Mouse (Mus musculus) thymus, postnatal 36 days (tissue): ENCODE results near the gene Oser1.
"Not testable (repeated sequence)": the region's sequence is repeated elsewhere in the genome, so short reads cannot be mapped to it uniquely, and the experiment has no call there.

ENCODE experiments used
- DNase-seq, 2 experiments: peaks; one replicate each; pipeline ENCODE4 v3.0.0; 2022; ENCODE audit warnings: mixed read lengths in 2 of 2

Gene Oser1

DNA sequence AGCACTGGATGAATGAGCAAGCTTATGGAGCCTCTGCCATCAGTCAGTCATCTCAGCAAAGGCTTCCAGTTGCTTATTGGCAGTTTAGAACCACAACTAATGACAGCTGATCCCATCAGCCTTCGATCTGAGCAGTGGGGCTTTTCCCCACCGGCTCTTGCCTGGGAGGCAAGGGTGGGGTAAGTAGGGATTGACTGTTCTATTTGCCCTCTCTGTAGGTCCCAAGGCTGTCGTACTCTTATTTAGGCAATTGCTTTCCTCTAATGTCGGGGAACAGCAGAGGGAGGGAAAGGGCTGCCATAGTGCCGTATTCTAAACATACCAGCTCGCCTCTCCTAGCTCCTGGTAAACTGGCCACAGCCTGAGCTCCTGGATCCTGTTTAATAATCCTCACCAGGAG, at the start of gene Oser1:
Oser1 (minus strand) TSS at position 101 of the 400 bp plus-strand sequence.
- no peak for DNase-seq

DNA sequence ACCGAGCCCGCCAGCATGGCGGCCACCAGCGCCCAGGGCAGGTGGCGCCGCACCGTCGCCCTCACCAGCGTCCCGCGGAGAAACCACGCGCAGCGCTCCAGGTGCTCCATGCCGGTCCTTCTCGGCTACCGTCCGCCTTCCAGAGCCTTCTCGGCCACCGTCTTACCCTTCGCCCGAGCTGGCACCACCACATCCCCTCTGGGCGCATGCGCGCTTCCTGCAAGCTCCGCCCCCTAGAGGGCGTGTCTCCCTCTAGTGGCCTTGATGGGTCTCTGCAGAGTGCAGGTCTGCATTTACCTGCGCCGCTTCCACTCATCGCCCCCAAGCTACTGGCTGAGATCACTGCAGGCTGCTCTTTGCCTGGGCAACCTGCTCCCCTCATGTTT, 48.0 kb upstream of the Oser1 start, which contains the start of gene Fitm2:
Fitm2 (minus strand) TSS at position 164 of the 386 bp plus-strand sequence.
- peak; percentile 95 to 96 for DNase-seq

DNA sequence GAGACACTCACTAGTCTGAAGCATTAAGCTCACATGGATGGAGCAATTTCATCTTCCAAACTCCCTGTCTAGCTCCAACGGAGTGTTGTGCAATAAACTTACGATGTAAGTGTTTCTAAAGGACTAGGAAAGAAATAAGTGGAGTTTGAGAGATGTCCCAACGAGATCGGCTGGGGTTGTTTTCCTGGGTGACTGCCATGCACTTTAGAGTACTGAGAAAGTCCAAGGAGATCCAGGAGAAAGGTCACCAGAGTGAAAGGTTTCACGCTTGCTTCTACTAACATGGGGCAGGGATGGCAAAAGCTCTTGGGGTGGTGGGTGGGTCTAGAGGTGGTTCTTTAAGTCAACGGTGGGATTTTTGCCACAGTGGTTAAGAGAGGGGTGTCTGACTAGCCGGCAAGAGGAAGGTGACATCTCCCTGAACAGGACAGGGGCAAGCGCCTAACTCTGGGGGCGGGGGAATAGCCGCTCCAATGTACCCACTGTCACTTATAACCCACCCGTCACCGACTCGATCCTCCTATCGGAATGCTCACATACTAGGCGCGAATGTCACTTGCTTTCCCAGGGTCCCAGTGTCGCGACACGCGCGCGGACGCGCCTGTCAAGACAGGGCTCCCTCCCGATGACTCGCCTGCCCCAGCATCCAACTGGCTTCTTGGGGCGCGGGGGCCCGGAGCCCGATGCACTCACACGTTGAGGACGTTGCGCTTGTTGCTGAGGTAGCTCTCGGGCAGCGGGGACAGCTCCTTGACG, 47.4 kb upstream of the Oser1 start:
- DNase-seq, result no peak

DNA sequence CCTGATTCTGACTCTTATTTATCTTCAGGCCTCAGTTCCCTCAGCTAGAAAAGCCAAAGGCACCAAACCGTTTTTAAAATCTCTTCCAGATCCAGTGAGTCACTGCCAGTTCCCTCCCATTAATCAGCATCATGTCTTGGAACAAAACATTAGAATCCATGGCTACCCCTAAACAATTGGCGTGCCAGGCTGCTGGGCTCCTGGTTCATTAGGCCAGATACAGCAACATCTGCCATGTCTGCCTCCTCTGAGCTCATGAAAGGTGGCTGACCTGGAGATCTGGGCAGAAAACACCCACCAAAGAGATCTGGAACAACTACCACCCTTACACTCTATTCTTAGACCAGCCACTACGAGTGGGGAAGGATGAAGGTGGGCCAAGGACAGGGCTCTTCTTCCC, 46.6 kb upstream of the Oser1 start:
- no peak for DNase-seq

DNA sequence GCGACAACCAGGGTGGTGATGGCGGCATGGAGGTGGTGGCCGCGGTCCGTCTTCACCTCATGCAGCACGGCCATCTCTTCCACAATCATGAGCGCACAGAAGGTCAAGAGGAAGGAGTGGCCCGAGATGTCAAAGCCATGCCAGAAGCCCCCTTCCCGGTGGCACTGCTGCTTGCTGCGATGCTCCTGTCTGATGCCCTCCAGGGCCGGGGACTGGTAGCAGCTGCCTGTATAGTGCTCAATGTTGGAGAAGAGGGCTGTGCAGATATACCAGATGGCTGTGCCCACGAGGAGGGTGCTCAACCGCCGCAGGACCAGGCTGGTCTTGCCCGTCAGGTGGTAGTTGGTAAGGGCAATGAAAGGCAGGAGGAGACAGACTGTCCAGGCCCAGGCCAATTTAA, 45.2 kb upstream of the Oser1 start:
- no peak for DNase-seq

DNA sequence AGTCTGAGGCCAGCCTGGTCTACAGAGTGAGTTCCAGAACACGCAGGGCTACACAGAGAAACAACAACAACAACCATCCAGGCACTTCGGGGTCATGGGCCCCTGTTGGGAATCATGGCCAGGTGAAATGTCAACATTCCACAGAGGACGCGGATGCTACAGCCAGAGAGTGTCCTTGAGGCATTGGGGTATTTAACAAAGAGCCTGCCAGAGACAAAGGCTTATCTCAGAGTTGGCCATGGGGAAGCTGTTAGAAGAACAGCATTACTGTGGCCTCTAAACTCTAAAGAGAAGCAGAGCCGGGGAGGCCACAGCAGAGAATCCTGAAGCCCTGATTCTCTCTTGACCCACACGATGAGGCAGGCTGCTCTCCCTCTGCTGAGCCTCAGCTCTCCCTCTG, 44.4 kb upstream of the Oser1 start:
- no peak for DNase-seq

DNA sequence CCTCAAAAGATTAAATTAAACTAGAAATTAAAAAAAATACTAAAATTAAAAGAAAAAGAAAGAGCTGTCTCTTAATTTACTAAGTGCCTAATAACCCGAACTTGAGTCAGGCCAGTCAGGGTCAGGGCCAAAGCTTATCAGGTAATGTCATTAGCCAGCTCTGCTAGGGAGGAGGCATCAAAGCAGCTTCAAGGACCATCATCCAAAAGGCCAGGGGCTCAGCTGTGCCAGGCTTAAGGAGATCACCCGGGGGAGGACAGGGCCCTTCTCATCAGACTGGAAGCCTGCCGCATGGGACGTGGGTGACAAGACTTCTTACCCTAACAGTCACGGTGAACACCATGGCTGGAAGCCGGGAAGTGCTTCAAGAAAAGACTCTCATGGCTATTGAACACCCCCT, 43.1 kb upstream of the Oser1 start:
- DNase-seq, result no peak

DNA sequence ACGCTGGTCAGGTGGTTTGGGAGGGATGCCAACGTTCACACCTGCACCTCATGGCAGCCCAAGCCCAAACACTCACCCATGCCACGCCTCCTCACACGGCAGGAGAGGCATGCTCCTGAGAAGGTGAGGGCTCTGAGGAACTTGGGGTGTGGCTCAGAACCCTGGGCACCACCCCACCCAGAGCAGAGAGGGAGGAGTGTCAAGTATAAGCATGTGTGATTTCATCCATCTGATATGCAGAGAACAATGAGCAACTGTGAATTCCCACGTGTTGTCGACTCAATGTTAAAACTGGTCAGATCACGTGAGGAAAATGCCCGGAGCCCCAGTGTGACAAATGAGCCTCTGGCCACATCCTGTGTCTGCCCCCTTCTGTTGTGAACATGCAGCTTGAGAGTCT, 42.3 kb upstream of the Oser1 start:
- DNase-seq, result no peak

DNA sequence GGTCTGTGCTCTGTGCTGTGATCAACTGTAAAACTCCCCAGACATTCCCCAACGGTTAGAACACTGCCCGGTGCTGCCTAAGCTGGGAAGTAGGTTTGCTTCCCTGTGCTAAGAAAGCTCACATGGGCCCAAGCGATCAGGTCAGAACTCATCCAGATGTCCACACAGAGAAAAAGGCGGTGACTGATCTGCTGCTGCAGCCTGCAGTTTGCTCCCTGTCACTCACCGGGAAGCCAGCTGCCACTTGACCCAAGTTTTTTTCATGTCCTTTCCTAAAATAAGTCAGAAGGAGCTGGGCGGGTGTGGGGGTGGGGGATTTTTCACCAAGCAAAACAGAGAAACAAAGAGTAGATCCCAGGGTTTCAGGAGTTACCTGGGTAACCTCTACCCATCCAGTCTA, 40.1 kb upstream of the Oser1 start:
- DNase-seq, result no peak

DNA sequence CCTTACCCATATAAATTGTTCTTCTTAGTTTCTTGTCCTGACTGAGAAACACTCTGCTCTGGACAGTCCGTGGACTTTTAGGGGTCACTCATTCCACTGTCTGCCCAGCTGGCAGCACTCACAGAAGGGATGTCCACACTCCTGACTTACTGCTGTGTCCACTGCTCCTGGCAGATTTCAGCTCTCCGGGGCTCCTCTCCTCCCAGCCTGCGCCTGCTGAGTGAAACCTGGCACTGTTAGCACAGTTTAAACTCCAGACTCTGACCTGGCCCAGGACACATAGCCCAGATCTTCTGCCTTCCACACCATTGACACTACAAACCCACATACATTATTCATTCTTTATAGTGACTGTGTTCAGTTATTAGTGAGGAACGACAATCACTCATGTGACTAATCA, 39.5 kb upstream of the Oser1 start:
- no peak for DNase-seq

DNA sequence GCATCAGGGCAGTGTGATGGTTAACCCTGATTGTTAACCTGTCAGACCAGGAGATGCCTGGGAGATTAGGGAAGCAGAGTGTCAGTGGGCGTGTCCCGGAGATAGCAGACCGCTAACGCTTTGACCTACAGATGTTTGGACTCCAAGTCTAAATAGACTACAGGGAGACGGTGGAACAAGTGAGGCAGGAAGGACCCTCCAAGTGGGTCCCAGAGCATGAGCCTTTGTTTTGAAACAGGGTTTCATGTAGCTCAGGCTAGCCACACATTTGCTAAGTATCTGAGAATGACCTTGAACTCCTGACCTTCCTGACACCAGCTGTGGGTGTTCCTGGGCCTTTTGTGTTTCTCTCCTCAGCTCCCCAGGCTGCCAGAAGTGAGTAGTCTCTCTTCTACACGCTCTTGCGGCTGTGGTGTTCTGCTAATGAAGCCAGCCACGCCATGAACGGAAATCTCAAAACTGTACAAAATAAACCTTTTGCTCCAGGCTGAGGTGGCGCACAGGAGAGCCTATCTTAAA, 38.8 kb upstream of the Oser1 start:
- DNase-seq, result no peak

DNA sequence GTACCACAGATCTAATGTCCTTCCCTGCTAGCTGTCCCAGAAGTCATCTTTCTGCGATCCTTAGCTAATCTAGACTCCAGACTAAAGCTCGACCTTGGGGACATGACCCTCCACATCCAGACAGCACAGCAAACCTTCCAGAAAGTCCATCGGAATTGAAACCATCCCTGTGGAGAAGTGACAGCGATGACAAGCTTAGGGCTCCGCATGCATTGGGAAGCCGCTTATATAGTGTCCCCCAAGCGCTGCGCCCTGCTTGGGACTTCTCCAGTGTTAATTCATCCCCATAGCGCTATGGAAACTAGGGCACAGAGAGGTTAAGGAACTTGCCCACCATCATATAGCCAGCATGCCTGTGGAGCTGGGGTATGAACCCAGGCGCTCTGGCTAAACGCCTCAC, 38.3 kb upstream of the Oser1 start:
- DNase-seq, result no peak

DNA sequence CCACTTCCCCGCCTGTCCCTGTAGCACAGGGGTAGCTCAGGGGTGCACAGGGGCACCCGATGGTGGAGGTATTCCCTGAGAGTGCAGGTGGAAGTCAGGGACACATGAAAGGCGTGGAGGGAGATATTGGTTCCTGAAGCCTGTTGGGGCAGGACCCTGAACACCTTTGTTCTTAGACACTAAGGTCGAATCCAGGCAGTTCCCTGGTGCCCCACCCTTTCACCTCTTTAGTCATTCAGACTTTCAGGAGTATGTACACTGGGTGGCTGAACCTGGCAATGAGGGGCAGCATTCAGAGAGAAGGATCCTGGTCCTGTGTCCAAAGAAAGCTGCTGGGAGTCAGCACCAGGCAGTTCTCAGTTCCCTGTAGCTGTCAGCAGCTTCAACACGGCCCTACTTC, 37.9 kb upstream of the Oser1 start:
- no peak for DNase-seq

DNA sequence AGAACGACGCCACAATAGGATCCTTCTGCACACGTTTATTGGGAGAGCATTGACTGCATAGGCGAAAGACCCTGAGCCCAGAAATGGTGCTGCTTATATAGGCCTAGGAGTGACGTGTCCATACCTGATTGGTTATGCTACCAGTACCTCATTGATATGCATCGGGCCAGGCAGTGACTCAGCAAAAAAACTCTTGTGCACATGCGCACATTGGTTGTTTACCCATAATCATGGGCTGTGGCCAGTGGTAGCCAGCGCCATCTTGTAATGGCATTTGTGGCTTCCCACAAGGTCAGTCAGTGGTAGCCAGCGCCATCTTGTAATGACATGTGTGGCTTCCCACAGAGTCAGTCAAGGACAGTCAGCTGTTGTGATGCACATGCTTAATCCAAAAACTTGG, 36.8 kb upstream of the Oser1 start:
- not testable (repeated sequence) for DNase-seq

DNA sequence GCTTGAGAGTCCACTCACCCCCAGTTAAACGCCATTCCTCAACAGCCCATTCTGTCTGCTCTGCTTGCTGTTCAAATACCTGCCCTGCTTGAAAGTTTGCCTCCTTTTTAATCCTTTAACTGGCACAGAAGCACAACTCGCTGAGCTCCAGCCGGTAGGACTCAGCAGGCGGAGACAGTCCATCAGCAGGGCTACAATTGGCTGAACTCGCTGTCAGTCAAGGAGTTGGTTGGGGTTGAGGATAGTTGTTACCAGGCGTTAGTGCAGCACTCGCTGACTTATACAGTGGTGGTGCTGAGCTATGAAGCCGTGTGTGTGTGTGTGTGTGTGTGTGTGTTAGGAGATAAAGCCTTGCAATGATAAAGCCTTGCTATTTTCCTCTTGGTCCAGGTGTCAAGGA, 36.1 kb upstream of the Oser1 start:
- DNase-seq, result no peak

DNA sequence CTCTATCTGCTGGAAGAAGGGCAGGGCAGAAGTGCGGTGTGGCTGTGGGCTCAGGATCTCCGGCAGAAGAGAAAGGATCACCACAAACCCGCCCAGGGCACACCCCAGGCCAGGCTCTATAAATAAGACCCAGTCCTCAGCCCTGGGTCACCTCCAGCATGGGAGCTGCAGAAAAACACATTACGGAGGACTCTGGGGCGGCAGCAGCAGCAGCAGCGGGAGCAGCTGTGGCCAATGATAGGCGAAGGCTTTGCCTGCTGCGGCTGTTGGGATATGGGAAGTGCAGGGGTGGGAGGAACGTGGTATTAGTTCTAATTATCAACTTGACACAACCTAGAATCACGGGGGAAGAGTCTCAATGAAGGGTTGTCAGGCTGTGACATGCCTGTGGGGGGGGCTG, 34.9 kb upstream of the Oser1 start:
- no peak for DNase-seq

DNA sequence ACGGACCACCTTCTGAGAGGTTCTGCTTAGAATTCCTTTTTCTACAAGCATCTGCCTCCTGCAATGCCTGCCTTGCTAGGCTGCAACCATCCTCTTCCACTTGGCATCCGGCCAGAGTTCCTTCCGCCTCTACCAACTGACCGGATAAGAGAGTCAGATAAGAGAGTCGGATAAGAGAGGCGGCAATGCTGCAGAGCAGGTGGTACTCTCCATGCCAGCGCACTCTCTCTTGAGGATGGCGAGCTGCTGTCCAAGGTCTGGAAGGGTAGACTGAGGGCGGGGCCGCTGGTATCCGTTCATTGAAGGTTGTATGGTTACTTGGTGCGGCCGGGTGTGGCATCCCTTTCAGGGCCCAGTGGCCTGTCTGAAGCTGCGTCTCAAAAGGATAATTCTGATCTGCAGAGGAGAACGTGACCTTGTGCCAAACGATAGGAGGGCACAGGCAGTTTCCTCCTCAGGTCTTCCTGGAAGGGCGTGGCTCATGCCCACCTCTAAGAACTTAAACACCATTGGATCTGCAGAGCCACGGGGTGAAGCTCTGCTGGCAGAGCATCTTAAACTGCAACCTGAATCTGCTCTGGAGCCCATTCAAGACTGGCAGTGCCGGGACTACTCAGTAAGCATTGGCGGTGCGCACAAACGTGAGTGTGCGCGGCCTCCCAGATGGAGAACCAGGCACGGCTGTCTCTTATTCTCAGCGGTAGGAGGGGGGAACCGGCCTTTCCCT, 34.2 kb upstream of the Oser1 start:
- no peak for DNase-seq

DNA sequence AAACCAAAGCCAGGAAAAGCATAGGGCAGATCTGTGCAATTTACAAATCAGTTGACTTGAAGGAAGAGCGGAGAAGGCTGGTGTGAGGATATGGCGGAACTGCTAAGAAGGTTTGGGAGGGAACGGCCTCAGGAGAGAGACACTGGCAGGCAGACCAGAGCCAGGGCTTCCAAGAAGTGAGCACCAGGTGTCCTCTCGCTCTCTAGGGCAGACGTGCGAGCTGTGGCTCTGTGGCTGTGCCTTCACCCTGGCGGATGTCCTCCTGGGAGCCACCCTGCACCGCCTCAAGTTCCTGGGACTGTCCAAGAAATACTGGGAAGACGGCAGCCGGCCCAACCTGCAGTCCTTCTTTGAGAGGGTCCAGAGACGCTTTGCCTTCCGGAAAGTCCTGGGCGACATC, 28.9 kb upstream of the Oser1 start:
- no peak for DNase-seq

DNA sequence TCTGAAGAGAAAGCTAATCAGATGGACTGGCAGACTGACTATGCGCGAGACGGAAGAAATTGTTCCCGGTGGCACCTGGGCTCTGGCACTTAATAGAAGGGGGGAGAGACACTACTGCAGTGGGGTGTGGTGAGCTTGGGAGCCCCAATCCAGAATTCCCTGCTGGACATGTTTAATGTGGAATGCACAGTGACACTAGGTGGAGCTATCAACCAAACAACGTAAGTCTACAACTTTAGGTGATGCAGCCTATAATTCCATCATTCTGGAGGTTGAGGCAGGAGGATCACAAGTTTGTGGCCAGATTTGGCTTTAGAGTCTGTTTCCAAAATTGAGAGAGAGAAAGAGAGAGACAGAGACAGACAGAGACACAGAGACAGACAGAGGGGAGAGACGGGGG, 28.2 kb upstream of the Oser1 start:
- no peak for DNase-seq

DNA sequence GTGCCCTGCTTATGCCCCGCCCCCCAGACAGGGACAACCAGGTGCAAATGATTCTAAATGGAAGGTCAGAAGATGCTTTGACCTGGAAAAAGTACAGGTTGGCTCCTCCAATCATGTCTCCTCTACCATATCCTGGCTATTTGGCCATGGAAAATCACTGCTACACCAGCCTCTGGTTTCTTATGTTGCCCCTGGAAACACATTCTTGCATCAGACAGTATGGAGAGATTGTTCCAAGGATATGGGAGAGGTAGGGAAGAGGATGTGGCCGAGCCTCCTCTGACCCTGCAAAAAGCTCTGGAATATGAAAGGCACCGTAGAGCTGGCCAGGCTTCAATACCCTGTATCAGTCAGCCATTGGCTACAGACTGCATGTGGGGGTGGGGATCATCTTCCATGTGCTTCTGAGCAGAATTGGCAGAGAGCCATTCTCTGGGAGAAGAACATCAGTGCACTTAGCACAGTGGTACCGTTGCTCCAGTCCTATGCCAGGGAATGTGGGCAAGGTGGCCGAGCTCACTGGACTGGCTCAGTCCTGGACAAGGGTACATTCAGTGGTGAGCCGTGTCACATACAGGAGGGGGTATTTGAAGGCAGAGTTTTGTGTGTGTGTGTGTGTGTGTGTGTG, 26.3 kb upstream of the Oser1 start:
- no peak for DNase-seq

DNA sequence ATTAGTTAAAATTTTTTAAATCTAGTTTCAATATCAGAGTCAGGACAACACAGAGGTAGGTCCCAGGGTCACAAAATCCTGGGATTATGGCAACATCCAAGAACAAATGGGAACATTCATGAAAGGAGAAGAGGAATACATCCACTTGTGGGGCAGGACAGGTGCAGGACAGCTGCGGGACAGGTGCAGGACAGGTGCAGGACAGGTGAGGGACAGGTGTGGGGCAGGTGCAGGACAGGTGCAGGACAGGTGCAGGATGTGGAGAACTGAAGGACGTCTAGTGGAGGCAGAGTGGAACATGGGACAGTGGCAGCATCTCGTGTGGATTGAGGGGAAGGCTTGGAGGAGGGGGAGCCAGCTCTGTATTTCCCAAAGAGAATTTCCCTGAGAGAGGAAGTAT, 24.8 kb upstream of the Oser1 start:
- no peak for DNase-seq

DNA sequence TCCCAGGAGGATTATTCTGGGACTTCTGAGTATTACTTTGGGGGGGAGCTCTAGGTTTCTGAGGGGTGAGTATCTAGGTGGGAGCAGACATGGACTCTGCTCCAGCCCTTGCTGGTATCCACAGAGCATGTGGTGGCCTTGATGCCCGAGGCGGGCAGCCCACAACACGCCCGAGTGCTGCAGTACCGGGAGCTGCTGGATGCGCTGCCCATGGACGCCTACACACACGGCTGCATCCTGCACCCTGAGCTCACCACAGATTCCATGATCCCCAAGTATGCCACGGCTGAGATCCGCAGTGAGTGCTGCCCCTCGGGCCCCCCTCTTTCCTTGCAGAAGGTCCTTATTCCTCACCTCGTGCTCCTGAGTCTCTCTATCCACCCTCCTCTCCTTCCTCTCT, 22.9 kb upstream of the Oser1 start:
- DNase-seq, result no peak

DNA sequence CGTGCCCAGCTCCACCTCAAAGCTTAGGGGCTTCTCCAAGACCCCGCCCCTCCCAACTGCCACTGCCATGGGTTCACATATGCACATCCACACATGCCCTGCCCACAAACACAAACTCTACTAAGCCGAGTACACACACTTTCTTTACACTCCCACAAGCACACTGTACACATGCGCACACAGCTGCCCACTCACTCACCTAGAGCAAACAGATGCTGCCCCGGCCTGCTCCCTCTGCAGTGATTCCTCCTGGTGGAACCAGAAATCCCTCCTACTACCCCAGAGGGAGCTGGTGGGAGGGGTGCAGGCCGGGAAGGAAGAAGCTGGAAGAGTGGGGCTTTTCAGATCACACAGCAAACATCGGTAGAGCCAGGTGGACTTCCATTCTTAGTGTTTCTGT, 19.5 kb upstream of the Oser1 start:
- no peak for DNase-seq

DNA sequence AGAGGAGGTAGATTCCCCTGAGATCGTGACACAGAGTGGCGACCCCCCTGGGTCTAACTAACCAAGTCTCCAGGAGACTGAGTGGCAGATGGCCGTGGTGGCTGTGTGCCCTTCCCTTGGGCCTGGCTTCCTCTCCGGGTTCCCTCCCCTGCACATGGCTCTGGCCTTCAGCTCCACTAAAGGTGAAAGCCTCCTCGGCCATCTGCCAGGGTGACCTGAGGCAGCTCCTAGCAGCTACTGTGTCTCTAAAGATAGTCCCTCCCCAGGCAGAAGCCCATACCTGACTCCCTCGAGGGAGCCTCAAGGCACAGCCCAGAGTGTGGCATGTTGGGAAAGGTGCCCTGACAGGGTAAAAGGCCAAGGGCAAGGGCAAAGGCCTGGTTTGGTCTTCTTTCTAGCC, 19.0 kb upstream of the Oser1 start:
- no peak for DNase-seq
